Mouse (Mus musculus) erythroblast, adult 5-6 weeks (primary cell): Measurements from ENCODE around the gene Ptpn11. TPM values are rescaled to one million over a fixed set of nuclear protein-coding genes. Genes with fewer than 3 reads are reported as not detected.
"Not testable (repeated sequence)": the region's sequence is repeated elsewhere in the genome, so short reads cannot be mapped to it uniquely, and the experiment has no call there.

ENCODE experiments used
- ATAC-seq: replicated peaks from 2 replicates; pipeline ENCODE4 v1.8.0; 2016; ENCODE audit warnings: moderate number of reproducible peaks, mild to moderate bottlenecking, moderate TSS enrichment, inconsistent platforms; ENCODE audit not compliant: poor library complexity, low FRiP score, severe bottlenecking
- total RNA-seq, 2 experiments: library from RNA; stranded (forward) in 1 of 2; stranded (reverse) in 1 of 2; fragments of 150-400 nt in 1 of 2; fragments of 200-764, 138-1000 nt in 1 of 2; gene quantifications; 2 replicates each; pipeline versions ENCODE4 v1.2.3 to v1.2.4; 2015 to 2017; ENCODE audit warnings: low replicate concordance in 2 of 2

Ptpn11 gene
- total RNA-seq, 2 experiments from 2014 or later, result 8.3 to 23.6 TPM

GRCm38 (mm10) chr5:121216126-121216446, 24.9 kb upstream of the Ptpn11 start:
- peak; percentile 79 for ATAC-seq

GRCm38 (mm10) chr5:121215380-121216125, 24.4 kb upstream of the Ptpn11 start:
- ATAC-seq, result peak; percentile 48

GRCm38 (mm10) chr5:121214707-121215106, 23.5 kb upstream of the Ptpn11 start:
- no peak for ATAC-seq

- ATAC-seq, result no peak
These were observed 20.9 kb upstream of the Ptpn11 start for GRCm38 (mm10) chr5:121212108-121212507.

- ATAC-seq, result no peak
These were observed 19.4 kb upstream of the Ptpn11 start for GRCm38 (mm10) chr5:121210601-121210924.

GRCm38 (mm10) chr5:121209755-121210600, 18.8 kb upstream of the Ptpn11 start:
- no peak for ATAC-seq

GRCm38 (mm10) chr5:121206984-121207383, 15.8 kb upstream of the Ptpn11 start:
- ATAC-seq, result no peak

- no peak for ATAC-seq
These were observed 15.3 kb upstream of the Ptpn11 start for GRCm38 (mm10) chr5:121206540-121206939.

GRCm38 (mm10) chr5:121205537-121206130, 14.4 kb upstream of the Ptpn11 start:
- not testable (repeated sequence) for ATAC-seq

GRCm38 (mm10) chr5:121204132-121205089, 13.2 kb upstream of the Ptpn11 start, which contains the start of gene Rpl6:
Gene Rpl6, plus strand, starts transcription at chr5:121204481.
- peak; percentile 97 for ATAC-seq

GRCm38 (mm10) chr5:121202467-121202866, 11.3 kb upstream of the Ptpn11 start:
- no peak for ATAC-seq

- ATAC-seq, result peak; percentile 66
These were observed 10.5 kb upstream of the Ptpn11 start for GRCm38 (mm10) chr5:121201739-121202138.

GRCm38 (mm10) chr5:121198376-121198775, 7.2 kb upstream of the Ptpn11 start:
- ATAC-seq, result no peak

- ATAC-seq, result no peak
These were observed 6.1 kb upstream of the Ptpn11 start for GRCm38 (mm10) chr5:121197337-121197736.

- ATAC-seq, result peak; percentile 88
These were observed 5.6 kb upstream of the Ptpn11 start for GRCm38 (mm10) chr5:121196764-121197163.

GRCm38 (mm10) chr5:121194173-121194572, 3.0 kb upstream of the Ptpn11 start:
- peak; percentile 44; the same call in 1 of the 2 replicates for ATAC-seq

GRCm38 (mm10) chr5:121191584-121191906, 348 bp upstream of the Ptpn11 start:
- peak; percentile 40; the same call in 1 of the 2 replicates for ATAC-seq

- ATAC-seq, result 0 out of 2 replicates have a peak, but pooled peaks have one; percentile 15
These were observed 874 bp downstream of the Ptpn11 start for GRCm38 (mm10) chr5:121190210-121190835.

- no peak for ATAC-seq
These were observed 2.0 kb downstream of the Ptpn11 start for GRCm38 (mm10) chr5:121189182-121189581.
